Mouse (Mus musculus): ENCODE results near the gene Tmc8.

DNA sequence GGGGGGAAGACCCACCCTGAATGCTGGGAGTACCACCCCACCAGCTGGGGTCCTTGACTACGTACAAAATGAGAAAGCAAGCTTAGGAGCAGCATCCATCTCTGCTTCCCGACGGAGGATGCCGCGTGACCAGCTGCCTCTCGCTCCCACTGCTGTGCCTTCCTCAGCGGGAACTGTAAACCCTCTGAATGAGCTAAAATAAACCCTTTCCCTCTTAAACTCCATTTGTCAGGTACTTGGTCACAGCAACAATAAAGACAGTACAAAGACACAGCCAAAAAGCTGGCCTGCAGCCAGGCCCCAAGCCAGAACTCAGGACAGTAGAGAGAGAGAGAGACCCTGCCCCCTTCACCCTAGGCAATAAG lies 12.2 kb upstream of the Tmc8 start:
- TF ChIP-seq CTCF (IDR thresholded peaks at IDR 0.05; ENCODE audit: borderline replicate concordance, insufficient read depth, low read depth, low read length): no peak
- TF ChIP-seq POLR2A (IDR thresholded peaks at IDR 0.05; ENCODE audit: borderline replicate concordance, insufficient read depth, low read length): no peak

All from cerebellum, adult 2 months (tissue).